Mouse (Mus musculus) olfactory bulb, adult 2 months (tissue): ENCODE data around the gene Tomm70a. TPM values are rescaled to one million over a fixed set of nuclear protein-coding genes. Genes with fewer than 3 reads are reported as not detected.

Experiments used
- H3K27ac ChIP-seq: fragments of 200-500 bp; 2 replicates; pipeline ENCODE4 v1.5.1; 2012; ENCODE audit warnings: low read depth, low read length; ENCODE audit not compliant: insufficient read depth
- H3K4me1 ChIP-seq: fragments of 200-500 bp; 2 replicates; pipeline ENCODE4 v1.6.1; 2012; ENCODE audit warnings: low read length; ENCODE audit not compliant: control insufficient read depth, insufficient read depth
- H3K4me3 ChIP-seq: fragments of 200-500 bp; 2 replicates; pipeline ENCODE4 v1.5.1; 2012; ENCODE audit warnings: mild to moderate bottlenecking, low read depth, low read length, moderate library complexity; ENCODE audit not compliant: insufficient read depth
- CTCF ChIP-seq: fragments of 200-500 bp; IDR thresholded peaks from 2 replicates; pipeline ENCODE4 v1.5.1; 2012; ENCODE audit warnings: low read depth, mild to moderate bottlenecking, low read length, moderate library complexity; ENCODE audit not compliant: insufficient read depth
- POLR2A ChIP-seq: fragments of 200-500 bp; IDR thresholded peaks from 2 replicates; pipeline ENCODE4 v1.6.1; 2012; ENCODE audit warnings: mild to moderate bottlenecking, low read depth, low read length, moderate library complexity; ENCODE audit not compliant: insufficient read depth
- WGBS: fragments of 180-500 bp; shearing (Covaris S2); methylation state at CpG from one replicate; pipeline ENCODE4 v1.1.7; 2018; 5-methylcytosine and 5-hydroxymethylcytosine counted together
- polyA plus RNA-seq: library from polyadenylated mRNA; stranded (reverse); fragments of >200 nt; gene quantifications from 2 replicates; pipeline ENCODE4 v1.2.4, GENCODE M21; 2012; ENCODE audit warnings: low replicate concordance; ENCODE audit not compliant: missing spikeins, insufficient read depth, insufficient read length

Tomm70a gene
- polyA plus RNA-seq, 1 experiment, result not detected

GRCm38 (mm10) chr16:57176276-57176675, 54.8 kb downstream of the Tomm70a start:
- TF ChIP-seq CTCF (no peak), POLR2A (no peak)
- no peaks in the 10 kb centered on the region for H3K4me1 ChIP-seq
- no peak overlapping the region for H3K4me3 ChIP-seq
- 68% methylated on average over 7 of the region's 7 CpGs for WGBS
- H3K27ac ChIP-seq, result no peak overlapping the region

- Histone ChIP-seq H3K4me1 (no peaks in the 10 kb centered on the region), H3K4me3 (no peak overlapping the region), H3K27ac (no peak overlapping the region)
- no peak for TF ChIP-seq POLR2A
- no peak for TF ChIP-seq CTCF
- WGBS, result 70% methylated on average over 2 of the region's 2 CpGs
Observed at GRCm38 (mm10) chr16:57177254-57177653, 55.8 kb downstream of the Tomm70a start.

- H3K27ac ChIP-seq, result no peak overlapping the region
- no peak overlapping the region for H3K4me3 ChIP-seq
- TF ChIP-seq CTCF (no peak), POLR2A (no peak)
- H3K4me1 ChIP-seq, result no peaks in the 10 kb centered on the region
- WGBS, result 90% methylated on average over 10 of the region's 10 CpGs
Observed at GRCm38 (mm10) chr16:57177664-57178063, 56.2 kb downstream of the Tomm70a start.

GRCm38 (mm10) chr16:57181180-57181579, 59.7 kb downstream of the Tomm70a start:
- 83% methylated on average over 11 of the region's 11 CpGs for WGBS
- Histone ChIP-seq H3K4me3 (no peak overlapping the region), H3K4me1 (no peaks in the 10 kb centered on the region), H3K27ac (no peak overlapping the region)
- TF ChIP-seq CTCF (no peak), POLR2A (no peak)

GRCm38 (mm10) chr16:57182037-57182436, 60.5 kb downstream of the Tomm70a start:
- Histone ChIP-seq H3K27ac (no peak overlapping the region), H3K4me1 (no peaks in the 10 kb centered on the region), H3K4me3 (no peak overlapping the region)
- WGBS, result 92% methylated on average over 5 of the region's 5 CpGs
- TF ChIP-seq CTCF (no peak), POLR2A (no peak)

- TF ChIP-seq POLR2A (no peak), CTCF (no peak)
- 96% methylated on average over 4 of the region's 4 CpGs for WGBS
- H3K4me1 ChIP-seq, result no peaks in the 10 kb centered on the region
- no peak overlapping the region for H3K27ac ChIP-seq
- no peak overlapping the region for H3K4me3 ChIP-seq
Observed at GRCm38 (mm10) chr16:57186618-57187017, 65.1 kb downstream of the Tomm70a start.

GRCm38 (mm10) chr16:57189493-57189892, 68.0 kb downstream of the Tomm70a start:
- Histone ChIP-seq H3K4me3 (no peak overlapping the region), H3K4me1 (no peaks in the 10 kb centered on the region), H3K27ac (no peak overlapping the region)
- no peak for TF ChIP-seq POLR2A
- no peak for TF ChIP-seq CTCF
- 76% methylated on average over 2 of the region's 2 CpGs for WGBS

- H3K4me3 ChIP-seq, result no peak overlapping the region
- 90% methylated on average over 8 of the region's 8 CpGs for WGBS
Observed at GRCm38 (mm10) chr16:57190390-57190789, 68.9 kb downstream of the Tomm70a start.

GRCm38 (mm10) chr16:57191214-57191613, 69.7 kb downstream of the Tomm70a start:
- WGBS, result 81% methylated on average over 14 of the region's 14 CpGs
- no peak for TF ChIP-seq POLR2A
- no peak overlapping the region for H3K27ac ChIP-seq
- H3K4me3 ChIP-seq, result no peak overlapping the region
- H3K4me1 ChIP-seq, result no peaks in the 10 kb centered on the region

More at GRCm38 (mm10) chr16:57190390-57190789, 68.9 kb downstream of the Tomm70a start:
- Histone ChIP-seq H3K4me1 (no peaks in the 10 kb centered on the region), H3K27ac (no peak overlapping the region)
- TF ChIP-seq CTCF (no peak), POLR2A (no peak)

GRCm38 (mm10) chr16:57196590-57196989, 75.1 kb downstream of the Tomm70a start:
- Histone ChIP-seq H3K4me1 (peaks cover 5% of the 10 kb centered on the region), H3K4me3 (no peak overlapping the region), H3K27ac (no peak overlapping the region)
- no peak for TF ChIP-seq CTCF
- no peak for TF ChIP-seq POLR2A
- WGBS, result 85% methylated on average over 5 of the region's 5 CpGs
